Mouse (Mus musculus): ENCODE data around the gene Ube2b.

Ube2b gene

DNA sequence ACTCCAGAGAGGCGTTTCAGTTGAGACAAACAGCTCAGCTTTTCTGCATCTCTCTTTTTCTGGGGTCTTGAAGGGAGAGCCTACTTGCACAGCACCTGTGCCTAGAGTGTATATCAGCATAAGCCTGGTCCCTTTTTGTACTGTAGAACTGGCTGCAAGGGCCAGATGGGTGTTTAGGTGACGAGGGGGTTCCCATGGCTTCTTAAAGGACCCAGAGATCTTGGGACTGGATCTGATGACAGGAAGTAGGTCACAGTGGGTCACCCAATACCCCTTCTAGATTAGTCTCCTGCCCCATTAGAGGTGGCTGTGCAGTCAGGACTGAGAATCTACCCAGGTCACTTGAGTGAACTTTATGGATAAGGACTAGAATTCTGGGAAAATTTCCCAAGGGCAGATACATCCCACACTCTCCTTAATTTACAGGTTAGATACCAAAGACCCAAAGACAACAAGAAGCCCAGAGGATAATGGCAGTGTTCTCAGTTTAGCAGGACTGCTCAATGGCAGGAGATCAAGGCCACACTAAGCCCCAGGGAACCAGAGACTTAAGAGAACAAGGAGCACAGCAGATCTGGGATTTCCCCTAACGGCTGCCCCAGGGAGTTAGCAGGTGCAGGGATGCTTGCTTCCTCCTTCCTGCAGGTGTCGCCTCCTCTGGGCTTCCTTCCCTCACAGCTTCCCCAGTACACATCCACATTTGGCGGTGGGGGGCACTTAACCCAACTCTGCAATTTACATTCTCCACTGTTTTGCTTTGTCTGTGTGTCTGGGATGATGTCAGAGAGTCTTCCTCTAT lies 64.7 kb downstream of the Ube2b start:
- DNase-seq (ENCODE audit: low read depth) = no peak
